Mouse (Mus musculus) heart, adult 2 months (tissue): ENCODE results near the gene Bsg.

Experiments used
- CTCF ChIP-seq: fragments of 200-600 bp; IDR thresholded peaks from 2 replicates; pipeline ENCODE4 v1.8.1; 2022; ENCODE audit warnings: antibody characterized with exemption, mild to moderate bottlenecking, moderate library complexity
- EP300 ChIP-seq: fragments of 200-500 bp; IDR thresholded peaks from 2 replicates; pipeline ENCODE4 v1.6.1; 2011; ENCODE audit warnings: low read depth, low read length, control low read depth; ENCODE audit not compliant: insufficient read depth
- POLR2A ChIP-seq: fragments of 200-500 bp; IDR thresholded peaks from 2 replicates; pipeline ENCODE4 v1.6.1; 2011; ENCODE audit warnings: mild to moderate bottlenecking, low read depth, low read length, control low read depth; ENCODE audit not compliant: insufficient read depth

DNA sequence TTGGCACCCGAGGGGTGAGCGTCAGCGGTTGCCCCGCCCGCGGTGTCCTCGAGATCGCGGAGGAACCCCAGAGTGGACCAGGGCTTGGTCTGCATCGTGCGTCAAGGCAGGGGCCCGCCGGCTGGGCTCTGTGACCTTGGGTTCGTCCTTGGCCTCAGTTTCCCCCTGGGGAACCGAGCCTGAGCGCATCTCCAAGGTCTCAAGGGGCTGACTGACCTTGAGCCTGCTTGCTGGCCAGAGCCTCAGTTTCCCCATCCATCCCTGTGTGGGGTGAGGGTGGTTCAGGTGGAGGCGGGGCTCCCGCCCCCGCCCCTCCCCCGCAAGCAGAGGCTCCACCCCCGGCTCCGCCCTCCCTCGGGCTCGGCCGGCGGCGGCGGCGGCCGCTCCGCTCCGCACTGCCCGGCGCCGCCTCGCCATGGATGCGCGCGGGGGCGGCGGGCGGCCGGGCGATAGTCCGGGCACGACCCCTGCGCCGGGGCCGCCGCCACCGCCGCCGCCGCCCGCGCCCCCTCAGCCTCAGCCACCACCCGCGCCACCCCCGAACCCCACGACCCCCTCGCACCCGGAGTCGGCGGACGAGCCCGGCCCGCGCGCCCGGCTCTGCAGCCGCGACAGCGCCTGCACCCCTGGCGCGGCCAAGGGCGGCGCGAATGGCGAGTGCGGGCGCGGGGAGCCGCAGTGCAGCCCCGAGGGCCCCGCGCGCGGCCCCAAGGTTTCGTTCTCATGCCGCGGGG is 12.1 kb downstream of the Bsg start, which contains the start of gene Hcn2:
- TF ChIP-seq CTCF (no peak), POLR2A (no peak), EP300 (no peak)
